Mouse (Mus musculus) liver, postnatal 0 days (tissue): ENCODE data around the gene Mettl25.

Experiments used
- CTCF ChIP-seq: sonication (generic); IDR thresholded peaks from 2 replicates; pipeline ENCODE4 v1.5.1; 2016; ENCODE audit warnings: antibody characterized with exemption, low read depth
- EP300 ChIP-seq: IDR thresholded peaks from 2 replicates; pipeline ENCODE4 v1.6.1; 2016; ENCODE audit warnings: antibody characterized with exemption, low read depth, mild to moderate bottlenecking

DNA sequence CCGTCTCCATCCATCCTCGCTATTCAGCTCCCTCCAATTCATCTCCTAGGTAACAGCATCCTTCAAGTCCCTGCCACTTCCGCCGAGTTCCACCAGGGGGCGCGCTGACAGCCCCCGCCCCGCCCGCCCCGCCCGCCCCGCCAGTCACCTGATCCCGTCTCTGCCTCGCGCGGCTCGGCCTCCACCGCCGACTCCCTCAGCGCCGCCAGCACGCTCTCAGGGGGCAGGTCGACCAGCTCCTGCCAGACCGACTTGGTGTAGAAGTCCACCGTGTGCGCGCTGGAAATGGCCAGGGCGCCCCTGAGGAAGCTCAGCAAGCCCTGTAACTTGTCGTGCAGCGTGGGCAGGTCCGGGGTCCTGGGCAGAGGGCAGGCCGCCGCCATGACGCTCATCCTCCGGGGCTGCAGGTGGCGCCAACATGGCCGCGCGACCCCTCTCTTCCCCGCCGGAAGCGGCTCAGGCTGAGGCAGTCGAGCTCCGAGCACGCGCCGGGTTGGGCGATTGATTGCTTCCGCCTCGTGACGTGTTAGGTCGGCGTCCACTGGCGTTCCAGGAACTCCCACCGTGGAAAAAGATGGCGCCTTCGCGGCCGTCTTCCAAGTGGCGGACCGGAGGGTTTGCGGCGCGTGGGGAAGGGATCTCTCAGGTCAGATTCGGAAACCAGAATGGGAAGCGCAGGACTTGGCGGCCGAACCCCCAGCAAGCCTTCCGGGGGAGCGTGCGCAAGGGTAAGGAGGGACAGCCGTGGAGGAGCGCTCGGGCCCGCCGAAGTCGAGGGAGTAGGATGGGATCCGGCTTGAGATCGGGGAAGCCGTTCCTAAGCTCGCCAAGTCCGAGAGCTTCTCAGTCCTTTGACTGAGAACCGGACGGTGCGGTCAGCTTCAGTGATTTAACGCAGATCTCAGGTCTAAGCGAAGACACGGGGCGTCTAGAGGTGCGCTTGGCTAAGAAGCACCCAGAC lies at the start of gene Mettl25, which contains the start of gene Ccdc59:
- TF ChIP-seq CTCF: peak; percentile 73
- TF ChIP-seq EP300: no peak; the same call in 1 of the 2 replicates
